Mouse (Mus musculus) gastrocnemius, postnatal 10 days (tissue): ENCODE data around the gene Pdlim4. TPM values are rescaled to one million over a fixed set of nuclear protein-coding genes. Genes with fewer than 3 reads are reported as not detected.

Source experiments
- DNase-seq: peaks from one replicate; pipeline ENCODE4 v3.0.0; 2021; ENCODE audit warnings: mixed read lengths
- total RNA-seq, 2 experiments: library from RNA; stranded (reverse); gene quantifications; 2 replicates each; pipeline ENCODE4 v1.2.3; 2021

Pdlim4 gene
- total RNA-seq, 2 experiments from 2014 or later = 26.0 to 37.9 TPM

DNA sequence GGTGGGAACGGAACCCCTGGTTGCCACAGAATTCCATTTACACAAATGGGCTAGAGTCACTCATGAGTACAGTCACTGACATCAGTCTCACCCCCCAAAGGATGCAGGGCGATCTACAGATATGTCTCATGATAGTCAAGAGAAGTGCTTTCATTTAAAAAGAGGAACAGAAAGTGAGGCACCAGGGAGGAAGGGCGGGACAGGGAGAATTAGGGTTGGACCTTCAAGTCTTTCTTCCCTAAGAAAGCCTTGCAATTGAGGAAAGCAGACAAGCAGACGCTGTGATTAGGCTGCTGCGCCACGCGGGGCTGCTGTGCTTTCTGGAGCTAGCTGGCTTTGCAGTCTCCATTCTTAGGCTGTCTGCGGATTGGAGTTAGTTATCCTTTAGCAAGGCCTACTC is 22.9 kb upstream of the Pdlim4 start:
- no peak for DNase-seq

DNA sequence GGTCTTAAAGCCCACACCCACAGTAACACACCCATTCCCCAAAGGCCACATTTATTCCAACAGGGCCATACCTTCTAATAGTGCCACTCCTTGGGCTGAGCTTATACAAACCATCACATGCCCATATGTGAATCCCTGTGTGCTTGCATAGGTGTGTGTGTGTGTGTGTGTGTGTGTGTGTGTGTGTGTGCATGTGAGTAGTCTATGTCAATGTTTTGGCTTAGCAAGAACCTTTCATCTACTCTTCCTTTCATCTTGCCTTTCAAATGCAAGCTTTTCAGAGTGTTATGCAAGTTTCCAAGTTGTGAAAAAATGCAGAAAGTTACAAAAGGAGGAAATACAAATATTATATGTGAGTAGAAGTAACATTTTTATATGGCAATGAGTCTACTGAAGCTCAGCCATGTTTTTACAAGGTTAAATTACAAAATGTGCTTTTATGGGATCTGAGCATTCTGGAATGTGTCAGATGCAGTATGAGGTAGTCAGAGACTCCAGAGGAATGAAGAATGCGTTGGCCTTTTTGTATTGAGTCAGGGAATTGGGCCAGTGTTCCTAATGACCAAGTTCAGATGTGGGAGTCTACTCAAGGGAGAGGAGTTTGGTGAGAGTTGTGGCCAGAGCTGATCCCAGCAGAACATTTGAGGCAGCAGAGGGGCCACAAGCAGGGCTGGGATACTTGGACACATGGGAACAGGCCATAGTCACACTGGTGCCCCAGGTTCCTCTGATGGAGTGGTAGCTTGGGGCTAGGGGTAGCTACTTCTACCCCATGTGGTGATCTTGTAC is 21.5 kb upstream of the Pdlim4 start:
- no peak for DNase-seq

DNA sequence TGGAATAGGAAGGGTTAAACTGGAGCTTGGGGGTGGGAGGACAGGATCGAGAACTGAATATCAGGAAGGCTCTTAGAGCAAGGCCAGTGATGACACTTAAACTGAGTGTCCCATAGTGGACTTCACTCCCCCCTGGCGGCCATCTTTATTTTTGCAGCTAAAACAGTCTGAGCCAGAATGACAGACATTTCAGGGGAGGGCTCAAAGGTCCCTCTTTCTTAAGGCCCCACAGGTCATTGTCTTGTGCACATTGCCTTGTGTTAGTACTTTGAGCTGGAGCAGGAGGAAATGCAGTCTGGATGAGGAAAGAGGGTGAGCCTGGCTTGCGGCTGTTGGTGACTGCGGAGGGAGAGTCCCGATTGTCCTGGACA is 20.1 kb upstream of the Pdlim4 start:
- DNase-seq = peak; percentile 88

DNA sequence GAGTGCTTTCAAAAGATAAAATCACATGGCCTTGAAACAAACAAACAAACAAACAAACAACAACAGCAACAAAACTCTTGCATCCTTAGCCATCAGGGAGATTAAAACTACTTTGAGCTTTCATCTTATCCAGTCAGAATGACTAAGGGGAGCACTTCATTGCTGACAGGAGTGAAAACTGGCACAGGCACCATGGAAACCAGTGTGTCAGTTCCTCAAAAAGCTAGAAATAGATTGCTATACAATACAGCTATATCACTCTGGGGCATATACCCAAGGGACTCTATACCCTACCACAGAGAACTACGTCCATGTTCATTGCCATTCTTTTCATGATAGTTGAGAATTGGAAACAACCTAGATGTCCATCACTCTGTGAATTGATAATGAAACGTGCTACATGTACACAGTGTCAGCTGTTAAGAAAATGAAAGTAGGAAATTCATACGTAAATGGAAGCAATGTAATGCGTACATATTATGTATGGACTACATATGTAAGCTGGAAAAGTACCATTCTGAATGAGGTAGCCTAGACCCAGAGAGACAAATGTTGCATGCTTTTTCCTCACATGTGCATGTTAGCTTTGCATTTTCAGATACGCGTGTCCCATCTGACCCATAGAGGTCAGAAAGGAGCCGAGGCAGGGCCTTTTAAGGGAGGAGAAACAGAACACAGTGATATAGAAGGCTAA is 19.6 kb upstream of the Pdlim4 start:
- no peak for DNase-seq

DNA sequence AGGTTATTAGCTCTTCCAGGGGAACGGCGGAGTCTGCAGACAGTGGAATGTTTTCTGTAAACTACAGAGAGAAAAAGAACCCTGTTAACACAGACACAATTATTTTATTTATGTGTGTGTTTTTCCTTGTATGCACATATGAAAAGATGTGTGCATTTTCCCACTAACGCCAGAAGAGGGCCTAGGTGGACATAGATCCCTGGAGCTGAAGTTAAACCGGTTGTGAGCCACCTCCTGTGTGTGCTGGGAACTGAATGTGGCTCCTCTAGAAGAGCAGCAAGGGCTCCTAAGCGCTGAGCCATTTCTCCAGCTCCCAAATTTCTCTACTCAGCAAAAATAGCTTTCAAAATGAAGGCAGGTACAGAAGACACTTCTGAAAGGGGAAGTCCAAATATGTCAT is 17.0 kb upstream of the Pdlim4 start:
- no peak for DNase-seq

DNA sequence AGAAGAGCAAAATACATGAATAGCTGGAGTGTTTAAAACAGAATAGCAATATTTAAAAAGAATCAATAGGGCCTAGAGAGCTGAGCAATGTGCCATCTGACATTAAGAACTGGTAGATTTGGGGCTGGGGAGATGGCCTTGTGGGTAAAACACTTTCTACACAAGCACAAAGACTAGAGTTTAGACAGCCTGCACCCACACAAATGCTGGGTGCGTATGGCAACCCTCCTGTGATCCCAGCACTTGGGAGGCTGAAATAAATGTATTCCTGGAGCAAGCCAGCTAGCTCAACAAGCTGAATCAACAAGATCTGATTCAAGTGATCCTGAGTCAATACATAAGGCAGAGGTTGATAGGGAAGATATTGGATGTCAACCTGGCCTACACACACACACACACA is 16.2 kb upstream of the Pdlim4 start:
- no peak for DNase-seq

DNA sequence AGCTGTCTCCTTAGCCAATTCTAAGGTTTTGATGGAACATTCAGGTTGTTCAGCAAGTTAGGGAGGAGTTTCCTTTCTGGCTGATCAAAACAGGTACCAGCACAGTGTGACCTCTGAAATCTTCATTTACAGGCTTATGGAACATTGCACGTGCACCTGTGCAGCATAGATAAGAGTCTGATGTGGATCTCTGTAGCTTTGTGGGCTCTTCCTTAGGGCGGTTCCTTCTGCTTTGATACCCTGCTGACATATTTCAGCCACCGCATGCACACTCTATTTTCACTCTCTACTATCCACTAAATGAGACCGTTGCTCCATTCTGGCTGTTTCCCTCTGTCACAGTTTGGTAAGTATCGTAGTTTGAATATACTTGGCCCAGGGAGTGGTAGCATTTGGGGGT is 13.9 kb upstream of the Pdlim4 start:
- DNase-seq = no peak

DNA sequence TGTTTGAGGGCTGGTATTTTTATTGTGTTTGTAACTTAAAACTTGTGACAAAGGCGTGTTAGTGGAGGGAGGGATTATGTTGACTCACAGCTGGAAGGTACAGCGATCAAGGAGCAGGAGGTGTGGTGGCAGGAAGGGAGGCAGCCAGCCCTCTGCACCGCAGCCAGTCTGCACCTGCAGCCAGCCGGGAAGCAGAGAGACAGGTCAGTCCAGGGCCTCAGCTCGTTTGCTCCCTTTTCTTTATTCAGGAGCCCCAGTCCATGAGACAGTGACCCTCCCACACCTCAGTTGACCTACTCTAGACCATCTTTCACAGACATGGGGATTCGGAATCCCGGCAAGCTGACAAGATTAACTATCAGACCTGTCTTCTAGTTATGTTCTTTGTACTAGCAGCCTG is 11.6 kb upstream of the Pdlim4 start:
- DNase-seq = no peak

DNA sequence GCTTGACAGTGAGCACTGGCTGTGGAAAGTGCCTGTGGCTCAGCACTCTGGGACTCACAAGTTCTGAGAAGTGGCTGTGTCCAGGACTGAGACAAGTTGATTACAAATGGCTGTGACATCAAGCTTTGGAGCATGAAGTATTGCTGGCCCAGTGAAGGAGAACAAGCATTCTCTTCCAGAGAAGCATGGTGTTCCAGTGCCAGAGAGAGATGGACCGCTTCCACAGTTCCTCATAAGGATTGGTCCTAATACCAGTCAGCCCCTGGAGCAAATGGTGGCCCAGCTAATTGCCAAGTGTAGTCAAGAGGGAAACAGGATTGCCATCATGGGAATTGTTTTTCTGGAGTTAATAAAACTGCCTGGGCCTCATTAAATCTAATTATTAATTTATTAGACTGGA is 7.3 kb upstream of the Pdlim4 start:
- DNase-seq = no peak

DNA sequence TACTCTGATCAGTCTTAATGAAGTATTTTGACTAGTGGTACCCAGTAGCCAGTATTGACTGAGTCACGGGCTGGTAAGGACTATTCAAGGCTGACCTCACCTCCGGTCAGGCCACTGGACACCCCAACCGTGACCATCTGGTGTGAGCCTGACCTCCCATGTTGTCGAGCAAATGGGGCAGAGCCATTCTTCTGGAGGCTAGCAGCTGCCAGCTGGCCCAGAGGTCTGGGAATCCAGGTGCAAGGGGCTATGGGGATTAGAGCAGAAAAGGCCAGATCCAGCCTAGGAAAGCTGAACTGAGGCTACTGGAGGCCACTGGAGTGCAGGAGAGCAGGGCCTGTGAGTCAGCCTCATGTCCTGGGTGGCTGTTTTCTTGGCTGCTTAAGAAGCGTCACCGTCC is 6.5 kb upstream of the Pdlim4 start:
- no peak for DNase-seq

DNA sequence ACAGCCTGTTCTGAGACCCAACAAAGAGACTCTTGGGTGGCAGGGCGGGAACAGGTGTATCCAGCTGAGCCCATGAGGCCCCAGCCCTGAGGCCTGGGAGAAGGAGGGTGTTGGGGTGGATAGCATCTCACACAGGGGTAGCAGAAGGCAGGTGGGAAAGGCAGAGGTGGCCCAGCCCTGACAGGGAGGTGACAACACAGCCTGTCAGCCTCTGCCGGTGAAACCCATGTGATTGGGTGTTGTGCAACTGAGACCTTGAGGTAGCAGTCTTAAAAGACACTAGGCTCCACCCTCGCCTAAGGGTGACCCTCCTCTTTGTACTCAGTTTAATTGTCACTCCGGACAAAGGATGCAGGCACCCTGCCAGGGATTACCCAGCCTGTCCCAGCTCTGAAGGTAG is 4.5 kb upstream of the Pdlim4 start:
- DNase-seq = no peak

DNA sequence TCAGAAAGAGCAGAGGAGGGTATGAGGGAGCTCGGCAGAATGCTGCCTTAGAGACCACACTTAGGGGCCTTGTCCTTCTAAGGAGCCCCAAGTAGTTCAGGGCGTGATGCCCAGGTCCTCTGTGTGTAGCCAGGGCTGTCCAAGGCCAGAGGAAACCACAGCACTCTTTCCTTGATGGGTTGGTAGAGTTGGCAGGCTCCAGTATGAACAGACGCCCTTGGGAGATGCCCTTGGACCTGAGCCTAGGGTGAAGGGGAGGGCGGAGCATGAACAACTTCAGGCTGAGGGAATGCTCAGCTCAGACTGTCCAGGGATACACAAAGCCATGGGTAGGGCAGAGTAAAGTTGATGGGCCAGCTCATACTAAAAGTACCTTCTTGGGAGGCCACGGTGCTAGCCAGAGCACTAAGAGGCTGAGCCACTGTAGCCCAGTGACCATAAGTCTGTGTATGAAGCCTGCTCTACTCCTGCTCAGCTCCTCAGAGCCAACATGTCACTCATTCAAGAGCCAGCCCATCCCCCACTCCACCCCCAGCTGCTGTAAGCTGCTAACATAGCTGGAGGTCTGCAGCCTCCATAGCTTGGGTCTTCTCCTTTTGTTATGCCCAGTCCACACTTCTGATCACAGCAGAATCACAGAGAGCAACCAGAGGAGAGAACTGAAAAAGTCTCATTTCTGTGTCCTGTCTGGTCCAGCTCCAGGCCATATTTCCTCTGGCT is 3.1 kb upstream of the Pdlim4 start:
- no peak for DNase-seq

DNA sequence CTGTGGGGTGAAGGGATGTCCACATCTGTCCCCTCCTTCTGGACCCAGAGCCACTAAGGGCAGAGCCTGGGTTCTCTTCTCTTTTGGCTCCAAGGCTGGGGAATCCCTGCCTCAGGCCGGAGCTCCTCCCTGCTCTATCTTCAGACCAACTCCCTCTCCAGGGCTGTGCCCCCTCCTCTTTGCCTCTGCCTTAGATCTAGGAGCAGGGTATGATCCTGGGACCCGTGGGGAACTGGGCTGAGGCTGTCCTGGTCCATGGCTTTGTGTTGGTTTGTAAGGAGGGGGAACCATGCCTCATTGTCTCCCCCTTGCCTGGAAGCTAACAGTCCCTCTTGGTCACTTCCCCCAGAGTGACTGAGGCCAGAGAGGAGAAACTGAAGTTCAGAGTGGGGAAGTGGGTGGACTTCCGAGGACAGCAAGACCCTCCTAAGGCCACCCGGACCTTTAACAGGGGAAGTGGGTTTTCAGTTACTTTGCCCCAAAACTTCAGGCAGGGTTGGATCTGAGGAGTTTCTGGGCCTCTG is 756 bp downstream of the Pdlim4 start:
- no peak for DNase-seq

DNA sequence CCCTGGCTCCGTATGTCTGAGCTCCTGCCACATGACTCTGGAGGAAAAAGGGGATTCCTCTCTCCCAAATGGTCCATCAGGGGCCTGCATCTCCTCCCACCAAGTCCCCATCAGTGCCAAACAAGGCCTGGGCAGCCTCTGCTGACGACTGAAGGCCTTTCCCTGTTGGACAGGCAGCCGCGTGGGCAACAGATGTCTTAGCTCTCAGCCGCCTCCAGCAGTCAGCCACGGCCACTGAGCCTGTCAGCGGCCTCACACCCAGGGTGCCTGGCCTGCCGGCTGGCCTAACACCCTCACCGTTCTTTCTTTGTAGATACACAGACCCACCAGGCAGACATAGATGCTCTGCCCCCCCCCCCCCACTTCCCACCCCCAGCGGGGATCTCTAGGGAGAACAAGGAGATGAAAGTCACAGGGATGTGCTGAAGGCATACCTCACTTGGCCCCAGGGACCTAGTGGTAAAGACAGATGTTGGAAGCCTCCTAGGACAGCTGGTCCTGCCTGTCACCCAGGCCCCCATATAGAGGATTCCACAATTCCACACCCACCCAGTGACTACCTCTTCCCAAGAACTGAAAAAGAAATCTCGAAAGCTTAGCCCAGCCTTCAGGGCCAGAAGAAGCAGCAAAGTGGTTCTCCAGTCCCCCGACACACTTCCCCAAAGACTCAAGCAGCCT is 1.4 kb downstream of the Pdlim4 start:
- no peak for DNase-seq

DNA sequence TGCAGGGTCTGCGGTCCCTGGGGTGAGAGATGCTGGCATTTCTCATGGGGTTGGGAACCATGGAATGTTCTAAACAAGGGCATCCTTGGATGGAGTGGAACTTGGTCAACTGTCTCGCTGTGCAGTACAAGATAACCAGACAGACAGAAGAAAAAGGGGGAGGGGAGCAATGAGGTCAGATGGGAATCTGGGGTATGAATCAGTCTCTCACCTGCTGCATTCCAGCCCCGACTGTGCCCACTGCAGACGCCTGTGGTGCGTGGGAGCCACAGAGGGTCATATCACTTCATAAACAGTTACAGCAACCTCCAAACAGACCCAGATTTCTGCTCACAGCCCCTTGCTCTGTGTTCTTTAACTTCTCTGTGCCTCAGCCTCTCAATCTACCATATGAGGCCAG is 2.4 kb downstream of the Pdlim4 start:
- no peak for DNase-seq

DNA sequence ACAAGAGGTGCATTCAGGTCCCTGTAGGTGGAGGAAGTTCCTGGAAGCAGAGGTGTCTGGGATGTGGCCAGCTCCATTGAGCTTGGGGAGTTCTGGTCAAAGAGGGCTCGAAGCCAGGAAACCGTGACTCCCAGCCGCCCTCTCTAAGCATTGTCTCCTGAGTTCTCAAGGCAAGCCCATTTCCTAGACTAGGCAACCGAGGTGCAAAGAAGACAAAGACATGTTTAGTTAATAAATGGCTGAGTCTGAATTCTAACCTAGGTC is 3.0 kb downstream of the Pdlim4 start:
- DNase-seq = no peak

DNA sequence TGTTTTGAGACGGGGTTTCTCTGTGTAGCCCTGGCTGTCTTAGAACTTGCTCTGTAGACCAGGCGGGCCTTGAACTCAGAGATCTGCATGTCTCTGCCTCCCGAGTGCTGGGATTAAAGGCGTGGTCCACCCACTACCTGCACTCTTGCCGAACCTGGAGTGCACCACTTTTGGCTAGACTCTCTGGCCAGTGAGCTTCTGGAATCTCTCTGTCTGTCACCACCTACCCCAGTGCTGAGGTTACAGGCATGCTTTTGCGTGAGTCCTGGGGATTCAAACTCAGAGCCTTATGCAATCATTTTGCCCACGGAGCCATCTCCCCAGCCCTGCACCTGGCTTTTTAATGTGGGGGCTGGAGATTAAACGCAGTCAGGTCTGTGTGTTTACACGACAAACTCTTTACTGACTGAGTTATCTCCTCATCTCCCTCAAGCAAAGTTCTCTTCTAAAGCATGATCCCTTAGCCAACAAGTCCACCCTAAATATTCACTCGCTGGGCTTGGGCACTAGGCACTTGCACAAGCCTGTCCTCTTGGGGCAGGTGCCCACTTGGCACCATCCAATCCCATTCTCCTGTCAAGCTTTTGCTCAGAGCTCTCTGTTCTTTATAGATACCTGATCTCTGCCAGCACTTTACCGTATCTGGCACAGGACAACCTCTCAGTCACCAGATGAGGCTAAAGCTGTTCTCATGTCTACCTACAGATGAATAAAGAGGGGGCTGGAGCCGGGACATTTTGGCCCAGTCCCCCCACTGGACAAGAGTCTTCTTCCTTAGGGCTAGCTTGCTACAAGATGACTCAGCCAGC is 3.5 kb downstream of the Pdlim4 start:
- DNase-seq = no peak

DNA sequence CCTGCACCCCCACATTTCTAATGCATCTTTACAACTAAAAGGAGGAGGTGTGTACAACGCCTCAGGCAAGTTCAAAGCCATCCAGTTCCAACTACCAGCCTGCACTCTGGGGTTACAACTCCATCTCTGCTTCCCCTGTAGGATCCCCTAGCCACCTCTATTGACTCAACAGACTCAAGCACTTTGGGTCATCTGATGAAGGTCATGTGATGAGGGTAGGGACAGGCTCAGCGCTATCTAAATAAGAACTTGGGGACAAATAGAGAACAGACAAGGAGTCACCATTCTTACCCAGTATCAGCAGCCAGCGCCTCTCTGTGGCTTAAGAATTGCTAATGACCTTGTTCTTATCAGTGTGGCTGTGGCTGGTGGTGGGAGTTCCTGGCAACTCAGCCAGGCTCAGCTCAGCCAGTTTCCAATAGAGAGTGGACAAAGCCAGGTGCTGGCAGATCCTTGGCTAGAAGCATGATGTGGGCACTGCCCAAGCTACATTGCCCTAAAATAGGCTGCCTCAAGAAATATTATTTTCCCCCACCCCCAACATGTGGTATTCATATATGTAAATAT is 4.3 kb downstream of the Pdlim4 start:
- DNase-seq = no peak

DNA sequence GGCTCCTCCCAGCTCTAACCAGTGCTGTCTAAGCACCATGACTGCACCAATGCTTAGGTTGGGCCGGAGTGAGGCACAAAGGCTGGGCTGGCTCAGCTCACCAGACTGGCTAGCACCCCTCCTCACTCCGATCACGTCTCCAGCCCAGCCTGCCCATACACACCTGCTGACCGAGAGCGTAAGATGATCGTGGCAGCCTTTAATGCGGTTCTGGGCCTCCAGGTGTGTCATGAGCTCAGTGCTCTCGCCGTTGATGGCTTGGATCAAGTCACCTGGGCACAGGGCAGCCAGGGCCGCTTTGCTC is 5.4 kb downstream of the Pdlim4 start:
- no peak for DNase-seq

DNA sequence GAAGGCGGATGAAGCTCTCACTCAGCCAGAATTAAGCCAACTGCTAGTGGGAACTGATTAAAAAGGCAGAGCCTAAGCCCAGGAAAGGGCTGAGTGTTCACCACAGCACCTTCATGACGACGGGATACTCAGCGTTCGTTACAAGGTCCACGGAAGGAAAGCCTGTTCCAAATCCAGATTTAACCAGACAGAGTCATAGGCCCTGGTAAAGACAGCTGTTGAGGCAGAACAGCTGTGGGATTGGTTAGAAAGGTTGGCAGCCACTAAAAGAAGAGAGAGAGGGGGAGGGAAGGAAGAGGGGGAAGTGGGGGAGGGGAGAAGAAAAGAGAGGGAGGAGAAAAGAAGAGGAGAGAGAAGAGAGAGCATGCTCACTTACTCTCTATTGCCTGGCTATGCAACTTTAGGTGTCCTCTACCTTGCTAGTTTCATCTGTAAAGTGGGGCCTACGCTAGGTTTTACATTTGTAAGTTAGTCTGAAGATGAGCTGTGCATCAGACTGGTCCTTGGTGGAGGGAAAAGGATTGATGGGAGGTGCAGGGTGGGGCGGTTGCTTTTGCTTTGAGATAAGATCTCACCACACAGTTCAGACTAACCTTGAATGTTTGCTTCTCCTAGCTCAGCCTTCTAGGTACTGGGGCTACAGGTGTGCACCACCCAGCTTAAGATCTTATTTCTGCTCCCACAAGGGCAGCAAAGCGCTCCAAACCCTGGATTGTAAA is 5.9 kb downstream of the Pdlim4 start:
- no peak for DNase-seq

DNA sequence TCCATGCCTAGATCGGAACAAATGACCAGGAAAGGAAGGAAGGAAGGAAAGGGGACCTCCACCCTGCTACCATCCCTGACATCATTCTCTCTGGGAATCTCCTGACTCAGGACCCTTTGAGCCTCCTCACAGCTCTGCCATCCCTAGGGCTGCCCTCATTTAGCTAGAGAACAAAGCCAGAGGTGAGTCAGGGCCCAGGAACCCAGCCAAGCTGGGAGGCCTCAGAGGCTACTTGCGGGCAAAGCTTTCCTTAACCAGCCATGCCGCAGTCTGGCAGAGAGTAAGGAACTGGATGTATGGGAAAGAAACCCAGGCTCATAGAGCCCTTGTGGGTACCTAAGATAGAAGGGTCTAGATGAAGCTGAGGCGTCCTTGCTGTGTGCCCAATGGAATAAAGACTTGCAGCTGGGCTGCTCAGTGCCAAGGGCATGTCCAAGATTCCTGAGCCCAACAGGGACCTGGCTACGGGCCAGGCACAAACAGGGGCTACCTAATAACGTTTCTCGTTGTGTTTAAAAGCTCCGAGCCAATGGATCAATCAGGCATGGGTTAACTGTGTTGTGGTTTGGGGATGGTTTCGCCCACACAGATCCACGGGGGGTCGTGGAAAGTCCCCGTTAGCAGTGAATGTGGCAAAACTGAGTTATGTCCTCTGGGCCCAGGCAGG is 6.6 kb downstream of the Pdlim4 start:
- DNase-seq = no peak
